Mouse (Mus musculus): ENCODE results near the gene Nanos2. TPM values are rescaled to one million over a fixed set of nuclear protein-coding genes. Genes with fewer than 3 reads are reported as not detected.

Gene Nanos2
- not detected for polyA plus RNA-seq (2014; fragmentation: Illumina TruSeq; extraction: RNeasy Lipid Tissue Mini Kit (QIAGEN cat#74804); ENCODE audit: insufficient read depth, low read depth, low replicate concordance)

DNA sequence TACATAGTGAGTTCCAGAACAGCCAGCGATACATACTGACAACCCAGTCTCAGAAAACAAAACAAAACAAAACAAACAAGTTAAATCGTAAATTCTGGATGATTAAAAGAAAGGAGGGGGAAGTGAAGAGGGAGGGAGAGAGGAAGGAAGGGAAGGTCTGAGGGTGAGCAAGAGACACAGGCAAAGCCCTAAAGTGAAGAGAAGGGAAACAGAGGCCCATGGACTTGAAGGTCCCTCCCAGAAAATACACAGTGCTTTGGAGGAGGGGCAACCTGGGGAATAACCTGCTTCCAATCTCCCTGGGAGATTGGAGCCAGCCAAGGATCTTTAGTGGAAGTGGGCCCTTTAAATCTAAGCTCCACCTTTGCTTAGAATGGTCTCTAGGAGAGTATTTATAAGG lies at the start of gene Nanos2:
Nanos2 (plus strand) TSS at position 301 of the 400 bp plus-strand sequence.

DNA sequence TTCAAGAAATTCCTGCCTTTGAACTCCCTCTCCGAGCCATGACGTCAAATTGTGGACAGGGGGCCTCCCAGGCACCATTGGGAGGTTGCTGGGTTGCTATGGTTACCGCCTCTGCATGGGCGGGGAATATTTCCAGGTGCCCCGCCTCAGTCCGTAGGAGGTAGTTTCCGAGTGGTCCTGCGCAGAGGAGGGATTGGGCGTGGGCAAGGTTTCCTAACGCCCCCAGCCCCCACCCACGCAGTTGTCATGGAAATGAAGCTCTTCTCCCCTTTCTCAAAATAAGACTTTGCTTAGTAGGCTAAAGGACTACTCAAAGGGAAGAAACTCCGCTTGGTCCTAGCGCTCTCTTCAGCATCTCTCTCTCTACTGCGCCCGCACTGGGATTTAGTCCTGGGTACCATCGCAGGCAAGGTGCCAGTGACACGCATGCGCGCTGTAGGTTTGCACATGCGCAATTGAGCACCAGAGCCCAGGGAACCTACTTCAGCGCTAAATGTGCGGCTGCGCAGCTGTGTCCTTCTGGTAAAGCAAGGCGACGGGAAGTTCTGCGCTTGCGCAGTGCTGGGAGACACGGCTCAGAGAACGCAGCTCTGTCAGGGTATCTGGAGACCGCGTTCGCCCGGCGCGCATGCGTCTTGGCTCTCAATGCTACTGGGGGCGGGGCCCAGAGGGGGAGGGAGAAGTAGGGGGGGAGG lies 3.5 kb downstream of the Nanos2 start, which contains the start of gene Mypop:
Mypop (plus strand) TSS at position 645 of the 695 bp plus-strand sequence.

DNA sequence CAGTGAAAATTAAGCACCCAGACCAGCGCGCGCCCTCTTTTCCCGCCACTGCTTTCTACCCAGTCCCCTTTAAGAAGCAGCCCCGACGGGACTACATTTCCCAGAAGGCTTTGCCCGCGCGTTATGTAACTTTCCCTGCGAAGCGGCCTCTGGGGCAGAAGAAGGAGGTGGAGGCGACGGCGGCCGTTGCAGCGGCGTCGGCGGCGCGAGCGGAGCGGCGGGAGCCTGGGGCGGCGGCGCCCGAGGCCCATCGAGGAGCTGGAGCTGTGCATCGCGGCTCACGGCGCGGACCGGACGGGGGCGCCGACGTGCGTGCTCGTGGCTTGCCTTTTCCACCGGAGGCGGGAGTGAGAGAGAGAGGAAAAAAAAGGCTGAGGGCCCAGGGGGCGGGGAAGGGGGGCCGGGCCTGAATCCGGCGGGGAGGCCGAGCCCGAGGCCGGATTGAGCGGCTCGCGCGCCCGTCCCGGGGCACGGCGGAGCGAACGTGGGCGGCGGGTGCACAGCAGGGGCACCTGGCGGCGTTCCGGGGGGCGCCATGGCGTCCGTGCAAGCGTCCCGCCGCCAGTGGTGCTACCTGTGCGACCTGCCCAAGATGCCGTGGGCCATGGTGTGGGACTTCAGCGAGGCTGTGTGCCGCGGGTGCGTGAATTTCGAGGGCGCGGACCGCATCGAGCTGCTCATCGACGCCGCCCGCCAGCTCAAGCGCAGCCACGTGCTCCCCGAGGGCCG lies 16.9 kb downstream of the Nanos2 start, which contains the start of gene Irf2bp1:
Irf2bp1 (plus strand) TSS at position 143 of the 729 bp plus-strand sequence.

DNA sequence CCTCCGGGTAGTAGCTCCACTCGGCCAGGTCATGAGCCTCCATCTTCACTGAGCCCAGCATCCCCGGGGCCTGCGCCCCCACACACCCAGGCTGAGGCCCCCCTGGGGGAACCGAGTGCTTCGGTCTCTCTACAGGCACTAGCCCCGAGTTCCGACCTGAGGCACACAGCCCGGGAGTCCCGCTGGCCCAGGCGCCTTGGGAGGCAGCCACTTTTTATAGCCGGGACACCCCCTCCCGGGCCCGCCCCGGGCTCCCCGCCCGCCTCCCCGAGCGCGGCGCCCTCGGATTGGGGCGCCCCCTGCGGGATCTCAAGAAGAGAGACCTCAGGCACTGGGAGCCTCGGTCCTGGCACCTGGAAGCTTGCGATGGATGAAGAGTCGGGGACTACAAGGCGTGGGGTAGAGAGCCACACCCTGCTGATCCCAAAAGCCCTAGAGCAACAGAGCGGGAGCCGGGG lies 36.2 kb downstream of the Nanos2 start, which contains the start of gene Foxa3:
Foxa3 (minus strand) TSS at position 182 of the 458 bp plus-strand sequence.

DNA sequence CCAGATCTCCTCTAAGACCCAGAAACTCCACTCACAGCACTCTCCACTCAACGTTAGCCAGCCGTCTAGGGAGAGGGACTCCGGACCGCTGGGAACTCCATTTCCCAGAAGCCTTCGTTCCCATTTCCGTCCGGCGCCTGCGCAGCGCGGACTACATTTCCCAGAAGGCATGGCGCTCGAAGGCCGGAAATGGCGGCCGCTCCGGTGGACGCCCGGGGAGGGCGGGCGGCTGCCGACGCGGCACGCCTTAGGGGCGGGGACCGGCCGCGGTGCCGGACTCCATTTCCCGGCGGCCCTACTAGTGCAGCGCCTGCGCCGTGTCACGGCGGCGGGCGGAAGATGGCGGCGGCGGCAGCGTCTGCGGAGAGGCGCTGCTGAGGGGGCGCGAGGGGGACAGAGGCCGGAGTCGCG lies 36.9 kb downstream of the Nanos2 start, which contains the start of gene Sympk:
Sympk (plus strand) TSS at position 282 of the 411 bp plus-strand sequence.

Other genes with a start within 250 kb of the Nanos2 start
- gene Psg19, start 188.9 kb upstream of the Nanos2 start, polyA plus RNA-seq (2014; fragmentation: Illumina TruSeq; extraction: RNeasy Lipid Tissue Mini Kit (QIAGEN cat#74804); ENCODE audit: insufficient read depth, low read depth, low replicate concordance) = not detected
- gene Psg17, start 165.8 kb upstream of the Nanos2 start, polyA plus RNA-seq (2014; fragmentation: Illumina TruSeq; extraction: RNeasy Lipid Tissue Mini Kit (QIAGEN cat#74804); ENCODE audit: insufficient read depth, low read depth, low replicate concordance) = 0.18 TPM
- gene Mill2, start 147.4 kb upstream of the Nanos2 start, polyA plus RNA-seq (2014; fragmentation: Illumina TruSeq; extraction: RNeasy Lipid Tissue Mini Kit (QIAGEN cat#74804); ENCODE audit: insufficient read depth, low read depth, low replicate concordance) = 19.7 TPM
- gene Pglyrp1, start 116.1 kb upstream of the Nanos2 start, polyA plus RNA-seq (2014; fragmentation: Illumina TruSeq; extraction: RNeasy Lipid Tissue Mini Kit (QIAGEN cat#74804); ENCODE audit: insufficient read depth, low read depth, low replicate concordance) = 36.8 TPM
- 11.3 TPM for gene Ccdc61, start 77.0 kb upstream of the Nanos2 start, polyA plus RNA-seq (2014; fragmentation: Illumina TruSeq; extraction: RNeasy Lipid Tissue Mini Kit (QIAGEN cat#74804); ENCODE audit: insufficient read depth, low read depth, low replicate concordance)
- gene Nova2, start 61.5 kb upstream of the Nanos2 start, polyA plus RNA-seq (2014; fragmentation: Illumina TruSeq; extraction: RNeasy Lipid Tissue Mini Kit (QIAGEN cat#74804); ENCODE audit: insufficient read depth, low read depth, low replicate concordance) = 2.6 TPM
- gene Mypop, start 3.8 kb downstream of the Nanos2 start, polyA plus RNA-seq (2014; fragmentation: Illumina TruSeq; extraction: RNeasy Lipid Tissue Mini Kit (QIAGEN cat#74804); ENCODE audit: insufficient read depth, low read depth, low replicate concordance) = 2.8 TPM
- gene Irf2bp1, start 16.6 kb downstream of the Nanos2 start, polyA plus RNA-seq (2014; fragmentation: Illumina TruSeq; extraction: RNeasy Lipid Tissue Mini Kit (QIAGEN cat#74804); ENCODE audit: insufficient read depth, low read depth, low replicate concordance) = 19.2 TPM
- gene Foxa3, start 36.1 kb downstream of the Nanos2 start, polyA plus RNA-seq (2014; fragmentation: Illumina TruSeq; extraction: RNeasy Lipid Tissue Mini Kit (QIAGEN cat#74804); ENCODE audit: insufficient read depth, low read depth, low replicate concordance) = 0.19 TPM
- 35.7 TPM for gene Sympk, start 37.0 kb downstream of the Nanos2 start, polyA plus RNA-seq (2014; fragmentation: Illumina TruSeq; extraction: RNeasy Lipid Tissue Mini Kit (QIAGEN cat#74804); ENCODE audit: insufficient read depth, low read depth, low replicate concordance)
- gene Rsph6a, start 67.3 kb downstream of the Nanos2 start, polyA plus RNA-seq (2014; fragmentation: Illumina TruSeq; extraction: RNeasy Lipid Tissue Mini Kit (QIAGEN cat#74804); ENCODE audit: insufficient read depth, low read depth, low replicate concordance) = not detected
- 27.0 TPM for gene Dmwd, start 88.8 kb downstream of the Nanos2 start, polyA plus RNA-seq (2014; fragmentation: Illumina TruSeq; extraction: RNeasy Lipid Tissue Mini Kit (QIAGEN cat#74804); ENCODE audit: insufficient read depth, low read depth, low replicate concordance)
- gene Dmpk, start 96.4 kb downstream of the Nanos2 start, polyA plus RNA-seq (2014; fragmentation: Illumina TruSeq; extraction: RNeasy Lipid Tissue Mini Kit (QIAGEN cat#74804); ENCODE audit: insufficient read depth, low read depth, low replicate concordance) = 30.8 TPM
- 6.2 TPM for gene Six5, start 107.2 kb downstream of the Nanos2 start, polyA plus RNA-seq (2014; fragmentation: Illumina TruSeq; extraction: RNeasy Lipid Tissue Mini Kit (QIAGEN cat#74804); ENCODE audit: insufficient read depth, low read depth, low replicate concordance)
- gene Gm4969, start 131.0 kb downstream of the Nanos2 start, polyA plus RNA-seq (2014; fragmentation: Illumina TruSeq; extraction: RNeasy Lipid Tissue Mini Kit (QIAGEN cat#74804); ENCODE audit: insufficient read depth, low read depth, low replicate concordance) = not detected
- 5.1 TPM for gene Fbxo46, start 132.5 kb downstream of the Nanos2 start, polyA plus RNA-seq (2014; fragmentation: Illumina TruSeq; extraction: RNeasy Lipid Tissue Mini Kit (QIAGEN cat#74804); ENCODE audit: insufficient read depth, low read depth, low replicate concordance)
- gene Qpctl, start 161.9 kb downstream of the Nanos2 start, polyA plus RNA-seq (2014; fragmentation: Illumina TruSeq; extraction: RNeasy Lipid Tissue Mini Kit (QIAGEN cat#74804); ENCODE audit: insufficient read depth, low read depth, low replicate concordance) = 6.5 TPM
- 65.6 TPM for gene Snrpd2, start 162.3 kb downstream of the Nanos2 start, polyA plus RNA-seq (2014; fragmentation: Illumina TruSeq; extraction: RNeasy Lipid Tissue Mini Kit (QIAGEN cat#74804); ENCODE audit: insufficient read depth, low read depth, low replicate concordance)
- 0.12 TPM for gene Gipr, start 178.7 kb downstream of the Nanos2 start, polyA plus RNA-seq (2014; fragmentation: Illumina TruSeq; extraction: RNeasy Lipid Tissue Mini Kit (QIAGEN cat#74804); ENCODE audit: insufficient read depth, low read depth, low replicate concordance)
- gene Eml2, start 189.0 kb downstream of the Nanos2 start, polyA plus RNA-seq (2014; fragmentation: Illumina TruSeq; extraction: RNeasy Lipid Tissue Mini Kit (QIAGEN cat#74804); ENCODE audit: insufficient read depth, low read depth, low replicate concordance) = 40.3 TPM
- gene Gpr4, start 225.1 kb downstream of the Nanos2 start, polyA plus RNA-seq (2014; fragmentation: Illumina TruSeq; extraction: RNeasy Lipid Tissue Mini Kit (QIAGEN cat#74804); ENCODE audit: insufficient read depth, low read depth, low replicate concordance) = 4.3 TPM
- 14.0 TPM for gene Opa3, start 240.9 kb downstream of the Nanos2 start, polyA plus RNA-seq (2014; fragmentation: Illumina TruSeq; extraction: RNeasy Lipid Tissue Mini Kit (QIAGEN cat#74804); ENCODE audit: insufficient read depth, low read depth, low replicate concordance)

All from lung, adult 10 weeks (tissue).